Mouse (Mus musculus) midbrain, postnatal 0 days (tissue): ENCODE measurements around the gene Gpr179. TPM values are rescaled to one million over a fixed set of nuclear protein-coding genes. Genes with fewer than 3 reads are reported as not detected.
A peak's percentile ranks its signal among the peaks of the same experiment; 100 is the strongest.

Source experiments
- ATAC-seq: fragments of 200-750 bp; cut with Nextera tagmentation; 2 replicates; pipeline ENCODE4 v1.8.0; 2017; ENCODE audit warnings: moderate number of reproducible peaks, mild to moderate bottlenecking, moderate TSS enrichment, moderate library complexity; ENCODE audit not compliant: low FRiP score
- DNase-seq: peaks from one replicate; pipeline ENCODE4 v3.0.0-alpha.2; 2015; ENCODE audit warnings: low spot score
- H3K27ac ChIP-seq: fragments of 300-500 bp; sonication (generic); 2 replicates; pipeline ENCODE4 v1.5.1; 2014; ENCODE audit warnings: low read depth, mild to moderate bottlenecking, low read length, mixed read lengths
- H3K27me3 ChIP-seq: fragments of 300-500 bp; sonication (generic); 2 replicates; pipeline ENCODE4 v1.6.1; 2014; ENCODE audit warnings: low read length, control low read depth, mixed read lengths; ENCODE audit not compliant: insufficient read depth
- H3K36me3 ChIP-seq: fragments of 300-500 bp; sonication (generic); 2 replicates; pipeline ENCODE4 v1.6.1; 2014; ENCODE audit warnings: low read length, control low read depth, mixed read lengths; ENCODE audit not compliant: insufficient read depth
- H3K4me1 ChIP-seq: fragments of 300-500 bp; sonication (generic); 2 replicates; pipeline ENCODE4 v1.6.1; 2014; ENCODE audit warnings: mild to moderate bottlenecking, control low read depth, antibody characterized with exemption, low read length, mixed read lengths; ENCODE audit not compliant: insufficient read depth
- H3K4me2 ChIP-seq: fragments of 300-500 bp; sonication (generic); 2 replicates; pipeline ENCODE4 v1.6.1; 2014; ENCODE audit warnings: low read depth, mild to moderate bottlenecking, low read length, mixed read lengths; ENCODE audit not compliant: poor library complexity, severe bottlenecking
- H3K4me3 ChIP-seq: fragments of 300-500 bp; sonication (generic); 2 replicates; pipeline ENCODE4 v1.5.1; 2014; ENCODE audit warnings: low read depth, mild to moderate bottlenecking, low read length, moderate library complexity
- H3K9ac ChIP-seq: fragments of 300-500 bp; sonication (generic); replicated peaks from 2 replicates; pipeline ENCODE4 v1.6.1; 2014; ENCODE audit warnings: mild to moderate bottlenecking, low read length, moderate library complexity, mixed read lengths; ENCODE audit not compliant: poor library complexity, severe bottlenecking
- H3K9me3 ChIP-seq: fragments of 300-500 bp; sonication (generic); 2 replicates; pipeline ENCODE4 v1.6.1; 2016; ENCODE audit warnings: low read length, control low read depth
- CTCF ChIP-seq: IDR thresholded peaks from 2 replicates; pipeline ENCODE4 v1.5.1; 2016; ENCODE audit warnings: antibody characterized with exemption, mild to moderate bottlenecking
- WGBS: fragments of 180-500 bp; shearing (Covaris S2); extraction: QIAGEN DNeasy Blood & Tissue Kit; methylation state at CpG from one replicate; pipeline ENCODE4 v1.1.7; 2014; 5-methylcytosine and 5-hydroxymethylcytosine counted together
- polyA plus RNA-seq: library from polyadenylated mRNA; unstranded; fragments of >200 nt; fragmentation: Nextera tagmentation; extraction: Ambion mirVana; gene quantifications from 2 replicates; pipeline ENCODE4 v1.2.1, GENCODE M21; 2015
- total RNA-seq: library from RNA; depleted of rRNA; stranded (reverse); fragments of >200 nt; gene quantifications from 2 replicates; pipeline ENCODE4 v1.2.3, GENCODE M21; 2014

Gpr179 gene
- total and polyA plus RNA-seq, 2 experiments from 2014 or later, result 0.71 to 0.78 TPM

GRCm38 (mm10) chr11:97334400-97334799 is 17.5 kb downstream of the Gpr179 start:
- 89% methylated on average over 9 of the region's 9 CpGs for WGBS
- no peak for DNase-seq

DNA sequence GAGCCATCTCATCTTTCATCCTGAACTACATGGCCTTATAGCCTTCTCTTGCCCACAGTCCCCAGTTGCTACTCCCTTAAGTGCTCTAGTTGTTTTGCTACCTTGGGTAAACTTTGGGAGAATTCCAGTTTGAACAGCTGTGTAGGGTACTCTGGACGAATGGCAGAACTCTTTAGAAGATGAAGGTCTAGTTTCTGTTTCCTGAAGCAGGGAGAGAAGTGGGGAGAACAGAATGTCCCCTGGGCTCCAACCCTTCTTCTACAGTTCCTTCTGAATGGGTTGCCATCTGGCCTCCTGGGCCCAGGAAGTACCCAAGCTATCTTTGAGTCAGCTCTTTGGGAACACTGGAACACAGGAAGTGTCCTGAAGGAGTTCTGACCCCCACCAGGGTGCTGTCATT is 18.0 kb downstream of the Gpr179 start:
- Histone ChIP-seq H3K4me3 (no peak overlapping the region), H3K27ac (no peak overlapping the region), H3K9ac (no peak overlapping the region), H3K27me3 (no peaks in the 10 kb centered on the region), H3K9me3 (no peaks in the 10 kb centered on the region), H3K36me3 (peaks cover 5% of the 10 kb centered on the region; the same call in 1 of the 2 replicates), H3K4me2 (no peak overlapping the region), H3K4me1 (no peaks in the 10 kb centered on the region)
- no peak for DNase-seq
- no peak for ATAC-seq
- no peak for TF ChIP-seq CTCF
- 71% methylated on average over 1 of the region's 1 CpGs for WGBS

More at GRCm38 (mm10) chr11:97334400-97334799, 17.5 kb downstream of the Gpr179 start:
- Histone ChIP-seq H3K4me3 (no peak overlapping the region), H3K9me3 (no peaks in the 10 kb centered on the region), H3K27me3 (no peaks in the 10 kb centered on the region), H3K4me1 (no peaks in the 10 kb centered on the region), H3K36me3 (peaks cover 2% of the 10 kb centered on the region; the same call in 1 of the 2 replicates), H3K27ac (no peak overlapping the region), H3K4me2 (no peak overlapping the region), H3K9ac (no peak overlapping the region)
- ATAC-seq, result no peak
- TF ChIP-seq CTCF, result no peak

- ATAC-seq (no peak), DNase-seq (no peak)
- 50% methylated on average over 9 of the region's 9 CpGs for WGBS
- no peak overlapping the region for H3K4me3 ChIP-seq
- TF ChIP-seq CTCF, result no peak
- H3K9me3 ChIP-seq, result no peaks in the 10 kb centered on the region
- no peaks in the 10 kb centered on the region for H3K27me3 ChIP-seq
- no peak overlapping the region for H3K9ac ChIP-seq
- H3K36me3 ChIP-seq, result peaks cover 10% of the 10 kb centered on the region; the same call in 1 of the 2 replicates
- no peak overlapping the region for H3K4me2 ChIP-seq
- H3K4me1 ChIP-seq, result no peaks in the 10 kb centered on the region
- H3K27ac ChIP-seq, result no peak overlapping the region
These were observed 18.8 kb downstream of the Gpr179 start for GRCm38 (mm10) chr11:97333044-97333443.

DNA sequence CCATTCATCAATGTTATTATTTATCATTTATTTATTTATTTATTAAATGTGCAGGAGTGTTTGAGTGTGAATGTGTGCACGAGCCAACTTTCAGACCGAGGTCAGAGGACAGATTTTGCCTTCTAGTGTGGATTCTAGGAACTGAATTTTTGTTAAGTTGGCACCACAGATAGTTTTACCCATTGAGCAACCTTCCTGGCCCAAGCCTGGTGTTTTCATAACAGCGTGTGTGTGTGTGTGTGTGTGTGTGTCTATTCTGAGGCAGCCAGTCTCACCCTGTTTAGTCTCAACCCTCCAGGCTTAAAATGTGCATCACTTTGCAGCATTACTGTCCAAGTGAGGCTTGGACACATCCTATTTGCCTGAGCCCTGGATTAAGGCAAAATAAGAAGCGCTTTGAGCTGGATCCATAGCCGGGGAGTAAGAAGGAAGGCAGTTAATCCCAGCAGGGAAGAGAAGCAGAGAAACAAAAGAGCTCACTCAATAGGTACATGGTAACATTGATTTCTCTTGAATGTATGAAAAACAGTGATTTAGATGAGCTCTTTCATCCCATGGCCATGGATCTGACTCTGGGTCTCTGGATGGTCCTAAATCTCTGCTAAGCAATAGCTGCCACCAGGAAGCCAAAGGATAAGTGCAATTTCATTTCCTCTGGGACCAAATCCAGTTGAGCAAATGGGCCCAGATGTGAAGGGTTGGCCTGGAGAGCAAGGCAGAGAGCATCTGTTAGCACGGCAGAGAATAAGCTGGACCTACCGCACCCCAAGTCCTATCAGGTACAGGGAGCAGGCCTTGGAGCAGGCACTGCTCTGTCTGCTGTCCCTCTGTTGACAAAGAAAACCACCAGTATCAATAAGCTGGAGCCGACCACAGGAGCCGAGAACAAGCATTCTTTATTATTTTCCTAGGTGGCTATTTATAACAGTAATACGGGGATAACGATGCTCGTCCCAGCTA is 20.4 kb downstream of the Gpr179 start:
- TF ChIP-seq CTCF, result no peak
- H3K27me3 ChIP-seq, result no peaks in the 10 kb centered on the region
- H3K9ac ChIP-seq, result no peak overlapping the region
- H3K4me3 ChIP-seq, result no peak overlapping the region
- 78% methylated on average over 12 of the region's 12 CpGs for WGBS
- peaks cover 15% of the 10 kb centered on the region for H3K36me3 ChIP-seq
- no peak overlapping the region for H3K27ac ChIP-seq
- H3K4me2 ChIP-seq, result no peak overlapping the region
- DNase-seq (no peak), ATAC-seq (no peak)
- no peaks in the 10 kb centered on the region for H3K9me3 ChIP-seq
- no peaks in the 10 kb centered on the region for H3K4me1 ChIP-seq

GRCm38 (mm10) chr11:97330315-97330714 is 21.6 kb downstream of the Gpr179 start:
- Histone ChIP-seq H3K4me3 (no peak overlapping the region), H3K4me2 (no peak overlapping the region), H3K27me3 (no peaks in the 10 kb centered on the region), H3K9ac (no peak overlapping the region), H3K9me3 (no peaks in the 10 kb centered on the region), H3K27ac (no peak overlapping the region), H3K36me3 (peaks cover 19% of the 10 kb centered on the region), H3K4me1 (no peaks in the 10 kb centered on the region)
- DNase-seq (no peak), ATAC-seq (no peak)
- TF ChIP-seq CTCF, result peak; percentile 24; the same call in 1 of the 2 replicates
- WGBS, result 100% methylated on average over 1 of the region's 1 CpGs

DNA sequence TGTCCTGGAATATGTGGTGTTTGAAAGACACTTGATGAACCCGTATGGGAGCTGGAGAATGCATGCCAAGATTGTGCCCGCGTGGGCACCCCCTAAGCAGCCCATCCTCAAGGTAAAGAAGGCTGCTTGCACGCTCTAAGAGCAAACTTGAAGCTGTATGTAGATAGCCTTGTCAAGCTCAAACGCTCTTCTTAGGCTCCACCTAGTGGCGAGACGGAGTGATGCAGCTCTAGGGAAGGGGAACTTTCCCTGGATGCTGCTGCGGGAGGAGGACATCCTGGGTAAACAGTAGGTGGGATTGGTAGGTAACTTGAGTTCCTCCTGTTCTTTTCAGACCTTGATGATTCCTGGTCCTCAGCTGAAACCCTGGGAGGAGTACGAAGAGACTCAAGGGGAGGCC is 23.7 kb downstream of the Gpr179 start:
- H3K9ac ChIP-seq, result no peak overlapping the region
- H3K27me3 ChIP-seq, result no peaks in the 10 kb centered on the region
- peaks cover 25% of the 10 kb centered on the region for H3K36me3 ChIP-seq
- H3K27ac ChIP-seq, result no peak overlapping the region
- H3K4me2 ChIP-seq, result no peak overlapping the region
- WGBS, result 23% methylated on average over 9 of the region's 9 CpGs
- H3K4me3 ChIP-seq, result no peak overlapping the region
- DNase-seq, result peak; percentile 71
- peak; percentile 95 for TF ChIP-seq CTCF
- no peaks in the 10 kb centered on the region for H3K9me3 ChIP-seq
- H3K4me1 ChIP-seq, result no peaks in the 10 kb centered on the region
- ATAC-seq, result no peak
